Mouse (Mus musculus) left cerebral cortex, postnatal 36 days (tissue): ENCODE results near the gene Kalrn. TPM values are rescaled to one million over a fixed set of nuclear protein-coding genes. Genes with fewer than 3 reads are reported as not detected.

ENCODE experiments used
- DNase-seq, 2 experiments: peaks; one replicate each; pipeline ENCODE4 v3.0.0; 2021 to 2022; ENCODE audit warnings: low spot score in 2 of 2, mixed read lengths in 1 of 2
- intact Hi-C: fragments of 180-260 bp; cut with DNase I; formaldehyde crosslinking; loops from one replicate; pipeline ENCODE4 v1.15.1; 2025
- total RNA-seq, 2 experiments: library from RNA; stranded (reverse); gene quantifications; 2 replicates each; pipeline ENCODE4 v1.2.3; 2021

Gene Kalrn
- total RNA-seq, 2 experiments from 2014 or later = 564 to 585 TPM

DNA sequence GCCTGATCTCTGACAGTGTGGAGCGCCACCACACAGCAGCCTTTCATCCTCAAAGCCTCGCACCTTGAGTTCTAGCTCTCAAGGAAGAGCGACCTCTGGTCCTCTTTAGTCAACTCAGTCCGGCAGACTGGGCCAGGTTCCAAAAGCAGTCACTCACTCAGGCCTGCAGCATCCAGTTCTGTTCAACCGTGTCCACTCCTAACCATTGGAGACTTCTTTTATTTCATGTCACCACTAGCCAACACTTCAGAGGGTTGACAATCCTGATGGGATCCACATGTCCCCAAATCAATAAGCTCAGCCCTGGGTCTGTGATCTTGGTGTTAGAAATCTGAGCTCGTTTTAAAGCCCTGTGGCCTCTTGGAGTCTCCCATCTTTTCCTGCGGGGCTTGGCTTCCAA lies 627.3 kb downstream of the Kalrn start:
- intact Hi-C loops = no loop called here
- DNase-seq = no peak

DNA sequence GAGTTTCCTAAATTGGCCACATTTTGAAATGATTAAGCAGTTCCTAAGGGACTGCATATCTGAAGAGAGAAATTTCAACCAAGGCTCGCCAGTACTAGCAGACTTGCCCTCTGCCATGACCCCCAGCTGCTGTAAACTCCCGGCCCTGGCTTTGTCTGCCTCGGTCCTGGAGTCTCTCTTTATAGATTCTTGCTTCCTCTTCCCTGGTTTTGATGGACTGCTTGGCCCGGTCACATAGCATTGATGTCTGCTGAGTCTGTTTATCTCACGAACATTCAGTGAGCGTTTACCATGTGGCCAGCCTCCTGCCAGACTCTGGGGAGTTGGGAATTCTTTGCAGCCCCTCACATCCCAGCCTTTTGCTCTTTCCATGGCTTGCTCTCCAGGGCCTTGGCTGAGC lies 628.6 kb downstream of the Kalrn start:
- intact Hi-C loops = no loop called here
- no peak for DNase-seq

DNA sequence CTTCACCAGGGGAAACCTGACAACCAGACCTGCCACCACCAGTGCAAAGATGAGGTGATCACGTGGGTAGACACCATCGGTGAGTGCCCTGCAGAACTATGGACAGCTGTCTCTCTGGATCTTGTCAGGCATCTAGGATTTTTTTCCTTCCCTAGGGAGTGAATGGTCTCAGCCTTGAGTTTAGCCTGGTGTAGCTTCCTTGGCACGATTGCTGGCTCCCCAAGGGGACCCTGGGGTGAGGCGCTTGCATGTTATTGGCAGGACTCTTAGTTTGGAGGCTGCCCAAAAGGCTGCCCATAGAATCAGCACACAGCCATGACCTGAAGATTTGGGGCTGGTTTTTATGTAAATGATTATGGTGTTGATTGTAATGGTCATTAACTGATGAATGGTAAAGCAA lies 629.2 kb downstream of the Kalrn start:
- intact Hi-C loops = no loop called here
- no peak for DNase-seq

DNA sequence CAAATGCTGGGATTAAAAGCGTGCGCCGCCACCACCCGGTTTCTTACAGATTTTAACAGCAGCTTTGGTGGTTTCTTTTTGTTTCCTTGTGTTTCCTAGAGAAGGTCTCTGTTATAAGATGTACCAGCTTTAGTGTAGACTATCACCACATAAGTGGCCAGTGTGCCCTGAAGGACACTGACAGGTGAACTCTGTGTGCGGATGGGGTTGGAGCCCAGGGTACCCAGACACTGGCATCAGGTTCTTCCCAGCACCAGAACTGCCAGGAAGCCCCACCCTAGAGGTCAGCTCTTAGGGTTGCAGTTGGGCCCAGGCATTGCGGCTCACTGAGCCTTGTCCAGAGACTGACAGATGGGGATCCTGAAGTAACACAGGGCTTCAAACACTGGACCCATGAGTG lies 629.9 kb downstream of the Kalrn start:
- no peak for DNase-seq
- intact Hi-C loops = no loop called here

DNA sequence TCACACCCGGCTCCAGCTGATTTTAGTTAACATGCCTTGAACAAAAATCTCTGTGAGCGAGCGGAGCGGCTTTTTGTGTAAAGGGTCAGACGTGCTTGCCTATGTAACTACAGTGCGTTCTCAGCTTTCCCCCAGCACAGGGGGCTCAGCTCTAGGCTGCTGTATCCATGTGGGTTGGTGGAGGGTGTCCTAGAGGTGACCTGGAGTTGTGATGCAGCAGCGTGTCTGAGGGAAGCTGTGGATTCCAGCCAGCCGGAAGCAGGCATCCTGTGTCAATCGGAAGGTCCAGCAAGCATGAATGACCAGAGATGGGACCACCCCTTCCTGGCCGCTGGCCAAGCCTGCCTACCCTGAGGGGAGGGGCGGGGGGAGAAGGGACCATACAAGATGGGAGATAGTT lies 631.0 kb downstream of the Kalrn start:
- intact Hi-C loops = no loop called here

DNA sequence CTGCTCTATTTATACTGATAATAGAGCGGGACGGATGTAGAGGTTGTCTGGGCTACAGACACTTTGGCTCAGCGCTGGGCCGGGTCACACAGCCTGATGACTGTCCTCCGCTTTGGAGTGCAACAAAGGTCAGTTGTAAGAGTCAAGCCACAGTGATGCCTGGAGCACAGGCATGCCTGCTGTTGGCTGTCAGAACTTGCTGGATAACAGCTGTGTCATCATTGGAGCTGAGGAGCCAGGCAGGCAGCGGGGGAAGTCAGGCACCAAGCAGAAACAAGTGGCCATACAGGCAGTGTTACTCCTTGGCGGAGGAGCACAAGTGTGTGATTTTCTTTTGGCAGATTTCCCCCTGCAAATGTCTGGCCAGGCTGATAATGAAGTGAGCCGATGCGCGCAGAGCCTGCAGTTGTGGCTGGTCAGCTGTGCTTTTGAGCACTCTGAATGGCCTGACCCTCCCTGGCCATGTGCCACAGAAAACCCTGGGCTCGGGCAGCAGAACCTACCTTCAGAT lies 632.0 kb downstream of the Kalrn start:
- peak in 1 of 2 experiments; percentile 23 for DNase-seq

More for the DNA sequence above, 631.0 kb downstream of the Kalrn start:
- DNase-seq = no peak

DNA sequence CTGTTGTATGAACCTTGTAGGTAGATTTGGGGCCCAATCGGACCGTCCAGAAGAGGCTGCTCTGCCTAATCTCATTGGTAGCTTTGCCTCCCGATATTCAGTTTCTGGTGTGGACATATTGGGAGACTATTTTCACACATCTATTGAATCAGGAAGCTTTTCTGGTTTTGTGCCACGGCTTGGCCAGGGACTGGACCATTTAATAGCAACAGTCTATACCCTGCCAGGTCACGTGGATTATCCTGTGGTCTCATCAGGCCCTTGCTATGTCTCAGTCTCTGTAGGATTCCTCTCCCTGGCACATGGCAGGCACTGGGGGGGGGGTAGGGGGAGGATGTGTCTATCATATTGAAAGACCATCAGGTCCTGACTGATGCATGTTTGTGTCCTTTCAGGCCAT lies 633.2 kb downstream of the Kalrn start:
- DNase-seq = no peak
- intact Hi-C loops = no loop called here

More for the DNA sequence above, 632.0 kb downstream of the Kalrn start:
- intact Hi-C loops = no loop called here

DNA sequence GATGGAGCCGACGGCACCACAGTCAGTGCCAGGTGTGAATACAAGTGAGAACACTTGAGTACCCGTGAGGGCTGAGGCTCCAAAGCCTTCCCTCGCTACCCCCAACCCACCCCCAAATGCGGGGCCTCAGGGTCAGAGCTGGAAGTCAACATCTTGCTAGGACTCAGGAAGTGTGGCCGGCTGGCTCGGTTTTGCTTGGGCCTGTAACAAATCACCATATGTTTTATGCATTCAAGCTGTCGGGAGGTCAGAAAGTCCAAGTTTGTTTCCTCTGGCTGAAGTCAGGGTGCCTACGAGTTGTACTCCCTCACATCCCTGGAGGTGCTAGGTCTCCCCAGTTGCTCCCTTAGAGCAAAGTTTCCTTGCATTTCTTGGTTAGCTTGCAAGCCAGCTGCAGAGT lies 633.7 kb downstream of the Kalrn start:
- DNase-seq = no peak
- intact Hi-C loops = no loop called here

DNA sequence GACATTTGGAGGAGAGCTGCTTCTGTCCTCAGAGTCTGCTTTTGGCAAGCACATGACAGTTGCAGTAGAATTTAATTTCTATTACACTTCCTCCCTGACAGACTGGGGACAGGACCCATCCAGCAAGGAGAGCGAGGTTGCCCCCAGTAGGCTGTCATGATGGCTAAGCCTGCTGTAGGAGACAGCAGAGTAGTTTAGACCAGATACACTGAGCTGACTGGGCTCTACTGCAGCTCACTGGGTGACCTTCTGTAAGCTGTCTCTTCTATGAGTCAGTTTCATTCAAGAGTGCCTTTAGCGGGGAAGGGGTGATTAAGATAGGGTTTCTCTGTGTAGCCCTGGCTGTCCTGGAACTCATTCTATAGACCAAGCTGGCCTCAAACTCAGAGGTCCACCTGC lies 634.2 kb downstream of the Kalrn start:
- intact Hi-C loops = no loop called here

DNA sequence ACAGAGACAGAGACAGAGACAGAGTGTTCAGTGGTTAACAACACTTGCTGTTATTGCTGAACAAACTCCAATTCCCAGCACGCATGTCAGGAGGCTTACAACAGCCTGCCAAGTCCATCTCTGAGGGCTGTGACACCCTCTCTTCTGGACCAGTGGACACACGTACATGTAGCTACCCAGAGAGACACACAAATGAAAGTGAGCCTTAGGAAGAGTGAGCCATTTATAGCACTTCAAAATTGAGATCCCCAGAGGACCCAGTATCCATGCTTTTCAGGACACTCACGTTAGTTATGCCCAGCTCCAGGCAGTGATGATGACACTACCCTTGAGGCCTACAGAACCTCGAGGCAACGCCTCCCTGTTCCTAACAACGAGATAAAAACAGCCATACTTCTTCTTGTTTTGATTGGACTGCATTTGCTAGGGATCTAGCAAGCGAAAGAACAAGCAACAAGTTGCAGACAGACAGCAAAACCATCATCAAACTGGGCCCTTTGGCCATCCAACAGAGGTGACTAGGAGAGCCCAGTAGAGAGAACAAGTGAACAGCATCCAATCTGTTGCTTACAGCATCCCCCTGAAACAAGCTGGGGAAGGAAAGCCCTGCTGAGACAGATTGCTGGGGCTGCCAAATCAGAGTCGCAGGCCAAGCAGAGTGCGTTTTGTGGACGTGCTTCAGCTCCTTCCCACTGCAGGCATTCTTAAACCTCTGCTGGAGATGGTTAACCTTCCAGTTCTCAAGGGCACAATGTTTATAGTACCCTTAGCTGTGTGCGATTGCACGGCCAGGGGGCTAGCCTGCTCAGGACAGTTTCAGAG lies 634.8 kb downstream of the Kalrn start:
- no peak for DNase-seq
- intact Hi-C loops = no loop called here

More for the DNA sequence above, 634.2 kb downstream of the Kalrn start:
- DNase-seq = no peak

DNA sequence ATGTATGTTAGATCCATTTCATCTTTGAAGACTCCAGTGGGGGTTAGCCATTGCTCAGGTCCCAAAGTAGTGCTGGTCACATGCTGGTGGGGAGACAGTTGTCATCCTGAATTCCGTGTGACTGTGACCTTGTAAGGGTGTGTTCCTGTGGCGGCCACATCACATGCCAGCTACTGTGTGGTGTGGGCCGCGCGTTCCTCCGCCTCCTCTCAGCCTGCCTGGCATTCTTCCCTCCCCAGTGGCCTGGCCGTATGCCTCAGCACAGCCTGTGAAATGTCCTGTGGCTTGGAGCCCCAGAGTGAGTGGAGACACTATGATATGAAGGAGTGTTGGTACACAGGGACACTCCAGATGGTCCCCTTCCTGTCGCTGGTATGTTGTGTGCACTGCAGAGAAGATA lies 635.8 kb downstream of the Kalrn start:
- intact Hi-C loops = no loop called here
- DNase-seq = peak; percentile 34 to 36

DNA sequence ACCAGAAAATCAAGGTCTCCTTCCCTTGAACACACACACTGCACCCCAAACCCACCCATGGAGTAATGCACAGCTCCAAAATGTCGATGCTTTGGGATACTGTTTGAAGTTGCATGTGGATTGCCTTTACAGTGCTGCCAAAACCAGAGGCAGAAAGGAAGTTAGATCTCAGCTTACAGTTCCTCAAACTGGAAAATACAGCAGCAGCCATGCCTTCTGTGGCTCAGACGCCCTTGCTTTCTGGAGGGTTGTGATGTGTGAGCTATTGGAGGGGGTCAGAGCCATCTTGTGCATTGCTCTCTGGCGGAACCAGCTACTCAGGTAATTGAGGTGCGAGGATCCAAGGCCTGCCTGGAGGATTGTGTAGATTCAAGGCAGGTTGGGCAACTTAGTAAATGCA lies 636.4 kb downstream of the Kalrn start:
- no peak for DNase-seq
- intact Hi-C loops = no loop called here

DNA sequence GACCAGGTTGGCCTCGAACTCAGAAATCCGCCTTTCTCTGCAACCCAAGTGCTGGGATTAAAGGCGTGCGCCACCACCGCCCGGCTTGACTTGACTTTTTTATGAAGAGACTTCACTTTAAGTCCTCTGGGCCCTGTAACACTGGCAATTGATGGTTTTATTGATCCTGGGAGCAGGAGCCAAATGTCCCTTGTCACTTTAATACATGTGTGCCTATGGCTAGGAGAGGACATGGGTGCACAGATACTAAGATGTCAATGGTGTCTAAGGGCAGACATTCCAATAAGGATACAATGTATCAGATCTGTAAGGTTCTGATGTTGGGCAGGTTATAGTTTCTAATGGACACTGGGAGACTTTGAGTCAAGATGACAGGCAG lies 637.9 kb downstream of the Kalrn start:
- intact Hi-C loops = no loop called here
- no peak for DNase-seq

DNA sequence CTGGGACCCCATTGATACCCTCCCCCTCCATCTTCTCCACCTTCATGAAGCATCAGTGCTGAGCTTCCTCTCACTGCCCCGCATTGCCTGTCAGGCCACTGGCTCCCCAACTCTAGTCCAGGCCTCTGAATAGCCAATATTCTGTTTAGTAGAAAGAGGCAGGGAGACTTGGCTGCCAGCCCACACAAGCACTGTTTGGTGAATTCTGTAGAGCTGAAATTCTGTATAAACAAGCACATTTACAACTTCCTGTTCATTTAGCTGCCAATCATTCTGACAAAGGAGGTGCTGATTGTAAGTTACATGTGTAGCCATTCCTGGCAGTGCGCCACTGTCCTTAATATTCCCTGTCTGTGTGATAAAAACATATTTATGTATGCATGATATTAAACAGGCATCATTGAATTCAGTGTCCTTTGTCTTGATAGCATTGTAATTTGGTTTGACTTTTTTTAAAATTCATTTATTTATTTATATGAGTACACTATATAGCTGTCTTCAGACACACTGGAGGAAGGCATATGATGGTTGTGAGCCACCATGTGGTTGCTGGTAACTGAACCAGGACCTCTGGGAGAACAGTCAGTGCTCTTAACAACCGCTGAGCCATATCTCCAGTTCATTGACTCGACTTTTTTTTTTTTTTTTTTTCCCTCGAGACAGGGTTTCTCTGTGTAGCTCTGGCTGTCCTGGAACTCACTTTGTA lies 638.5 kb downstream of the Kalrn start:
- intact Hi-C loops = no loop called here

DNA sequence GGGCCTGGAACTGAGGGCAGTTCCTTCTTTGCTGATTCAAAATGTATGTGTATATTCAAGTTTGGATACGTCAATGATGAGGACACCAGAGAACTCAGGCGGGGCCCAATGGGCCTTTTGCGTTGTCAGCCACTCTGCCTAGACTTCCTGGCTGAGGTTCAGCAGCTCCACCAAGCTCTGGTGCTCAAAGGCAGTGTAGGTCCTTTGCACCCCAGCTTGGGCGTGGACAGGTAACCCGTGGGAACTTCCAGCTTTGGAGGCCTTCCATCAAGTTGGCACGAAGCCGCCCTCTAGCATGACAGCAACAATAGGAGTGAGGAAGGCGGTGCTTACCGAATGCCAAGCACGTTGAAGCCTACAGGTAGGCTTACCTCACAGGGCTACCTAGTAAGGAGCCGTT lies 639.9 kb downstream of the Kalrn start:
- intact Hi-C loops = no loop called here

More for the DNA sequence above, 638.5 kb downstream of the Kalrn start:
- no peak for DNase-seq

DNA sequence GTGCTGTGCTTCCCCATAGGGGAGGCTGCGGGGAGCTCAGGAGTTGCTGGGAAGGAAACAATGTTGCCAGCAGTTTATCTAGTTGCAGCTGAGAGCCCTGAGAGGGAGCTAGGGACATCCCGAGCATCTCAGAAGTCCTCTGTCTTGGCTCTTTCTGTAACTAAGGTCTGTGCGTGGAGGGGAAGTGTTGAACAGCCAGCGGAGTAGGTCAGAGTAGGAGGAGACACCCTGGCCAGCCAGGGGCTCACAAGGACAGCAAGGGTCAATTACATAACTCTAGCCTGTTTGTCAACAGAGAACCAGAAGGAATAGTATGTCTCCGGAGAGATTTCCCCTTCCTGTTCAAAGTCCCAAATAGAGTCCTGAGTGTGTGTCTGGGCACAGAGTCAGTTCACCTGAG lies 641.2 kb downstream of the Kalrn start:
- intact Hi-C loops = no loop called here
- no peak for DNase-seq

More for the DNA sequence above, 639.9 kb downstream of the Kalrn start:
- no peak for DNase-seq

DNA sequence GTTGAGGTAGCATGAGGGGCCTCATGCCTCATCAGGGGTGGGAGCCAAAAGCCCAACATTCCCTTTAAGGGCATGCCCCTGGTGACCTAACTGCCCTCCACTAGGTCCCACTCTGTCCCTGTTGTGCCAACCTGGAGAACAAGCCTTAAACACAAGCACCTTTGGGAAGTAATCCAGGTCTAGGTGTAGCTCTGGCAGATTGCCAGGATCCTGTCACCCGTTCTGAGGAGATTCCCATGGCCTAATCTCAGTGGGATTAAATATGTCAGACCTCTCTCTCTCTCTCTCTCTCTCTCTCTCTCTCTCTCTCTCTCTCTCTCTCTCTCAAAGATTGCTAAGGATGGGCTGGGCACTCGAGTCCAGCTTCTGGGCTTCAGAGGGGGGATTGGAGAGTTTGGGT lies 641.6 kb downstream of the Kalrn start:
- intact Hi-C loops = no loop called here
- DNase-seq = no peak

DNA sequence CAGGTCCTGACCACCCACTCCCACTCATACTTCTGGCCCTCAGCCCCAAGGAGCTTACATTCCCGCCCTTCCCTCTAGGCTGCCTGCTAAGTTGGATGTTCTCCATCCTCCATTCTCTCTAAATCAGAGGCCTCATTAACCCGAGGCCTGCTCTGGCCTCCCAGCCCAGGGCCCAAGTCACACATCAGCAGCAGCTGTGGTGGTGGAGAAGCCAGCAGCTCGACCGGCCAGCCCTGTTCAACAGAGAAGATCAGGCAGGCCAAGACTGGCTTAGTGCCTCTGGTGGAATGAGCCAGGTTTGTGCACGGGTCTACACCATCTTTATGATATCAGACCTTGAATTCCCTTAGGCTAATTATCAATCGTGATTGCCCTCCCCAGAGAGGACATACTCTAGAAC lies 642.5 kb downstream of the Kalrn start:
- intact Hi-C loops = no loop called here
- no peak for DNase-seq

DNA sequence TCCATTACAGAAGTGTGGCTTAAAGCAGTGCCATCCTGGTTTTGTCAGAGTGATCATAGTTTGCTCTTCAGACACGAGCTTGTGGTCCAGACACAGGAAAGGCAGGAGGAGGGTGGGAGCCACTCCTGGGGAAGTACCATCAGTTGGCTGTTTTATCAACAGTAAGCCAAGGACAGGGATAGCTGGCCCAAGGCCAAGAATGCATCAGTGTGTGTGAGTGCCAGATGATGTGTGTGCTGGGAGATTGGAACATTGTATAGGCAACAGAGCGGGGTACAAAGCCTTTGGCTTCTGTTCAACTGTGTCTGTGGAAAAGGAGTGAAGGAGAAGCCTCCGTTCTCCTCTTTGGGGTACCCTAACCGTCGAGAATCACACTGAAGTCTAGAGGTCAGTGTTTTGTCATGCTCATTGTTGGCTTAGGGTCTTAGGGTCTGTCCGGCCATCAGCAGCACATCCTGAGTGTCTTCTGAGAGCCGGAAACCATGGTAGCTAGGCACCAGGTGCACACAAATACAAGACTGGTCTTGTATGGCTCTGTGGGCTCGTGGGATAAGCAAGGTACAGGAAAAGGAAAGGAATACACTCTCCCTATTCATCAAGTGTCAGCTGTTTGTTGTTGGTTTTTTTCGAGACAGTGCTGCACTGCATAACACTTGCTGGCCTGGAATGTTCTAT lies 644.4 kb downstream of the Kalrn start:
- intact Hi-C loops = no loop called here

DNA sequence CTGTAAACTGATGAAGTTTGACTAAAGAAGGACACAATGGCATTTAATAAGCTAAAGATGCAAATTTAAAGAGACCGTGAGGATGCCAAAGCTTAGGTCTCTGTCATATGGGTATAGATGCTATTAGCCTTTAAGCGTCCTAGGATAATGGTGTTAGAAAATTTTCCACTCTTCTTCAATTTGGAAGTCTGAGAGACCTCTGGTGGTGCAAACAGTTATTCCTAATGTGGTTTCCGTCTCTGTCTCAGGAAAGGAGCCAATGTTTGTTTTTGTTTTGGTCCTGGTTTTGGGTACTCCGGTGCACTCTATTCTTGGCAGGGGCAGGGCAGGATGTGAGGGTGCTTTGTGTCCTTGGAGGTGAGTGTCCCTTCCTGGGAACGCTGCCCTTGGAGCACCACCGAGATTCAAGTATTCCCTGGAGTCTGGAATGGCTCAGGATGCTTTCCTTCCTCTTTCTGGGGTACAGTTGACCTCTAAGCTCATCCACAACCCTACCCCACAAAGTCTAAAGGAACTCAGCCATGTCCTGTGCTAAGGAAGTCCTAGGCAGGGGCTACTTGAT lies 646.0 kb downstream of the Kalrn start:
- intact Hi-C loops = no loop called here
- no peak for DNase-seq

More for the DNA sequence above, 644.4 kb downstream of the Kalrn start:
- DNase-seq = no peak
